Mouse (Mus musculus) thymus, adult 2 months (tissue): ENCODE measurements around the gene Plpp6.

ENCODE experiments used
- CTCF ChIP-seq: fragments of 200-500 bp; IDR thresholded peaks from 2 replicates; pipeline ENCODE4 v1.5.1; 2012; ENCODE audit warnings: mild to moderate bottlenecking, control low read depth, low read length, moderate library complexity, borderline replicate concordance; ENCODE audit not compliant: control insufficient read depth, poor library complexity, insufficient read depth; ENCODE audit errors: extremely low read depth
- POLR2A ChIP-seq: fragments of 200-500 bp; IDR thresholded peaks from 2 replicates; pipeline ENCODE4 v1.6.1; 2012; ENCODE audit warnings: mild to moderate bottlenecking, low read length, control low read depth, moderate library complexity; ENCODE audit not compliant: control insufficient read depth, poor library complexity, insufficient read depth; ENCODE audit errors: extremely low read depth

DNA sequence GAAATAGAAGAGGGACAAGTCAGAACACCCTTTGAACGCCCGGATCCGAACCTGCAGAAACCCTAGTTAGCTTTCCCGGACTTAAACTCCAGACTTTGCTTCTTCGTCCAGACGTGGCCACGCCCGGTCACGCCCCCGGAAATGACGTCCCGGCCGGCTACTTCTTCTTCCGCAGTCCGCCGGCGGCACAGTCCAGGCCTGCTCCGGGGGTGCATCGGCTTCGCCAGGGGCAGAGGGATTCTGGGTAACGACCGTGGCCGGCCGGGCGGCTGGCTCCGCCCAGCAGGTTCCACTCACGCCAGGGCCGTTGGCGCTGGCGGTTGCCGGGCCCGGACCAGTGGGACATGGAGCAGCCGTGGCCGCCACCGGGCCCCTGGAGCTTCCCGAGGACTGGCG is 26.4 kb downstream of the Plpp6 start, which contains the start of gene Cdc37l1:
- TF ChIP-seq POLR2A = peak; percentile 87
- TF ChIP-seq CTCF = no peak; the same call in 1 of the 2 replicates
